Mouse (Mus musculus) spleen, postnatal 36 days (tissue): Measurements from ENCODE around the gene Creb5.

ENCODE experiments used
- DNase-seq, 2 experiments: peaks; one replicate each; pipeline ENCODE4 v3.0.0; 2022; ENCODE audit warnings: low spot score in 2 of 2, mixed read lengths in 1 of 2

Gene Creb5

DNA sequence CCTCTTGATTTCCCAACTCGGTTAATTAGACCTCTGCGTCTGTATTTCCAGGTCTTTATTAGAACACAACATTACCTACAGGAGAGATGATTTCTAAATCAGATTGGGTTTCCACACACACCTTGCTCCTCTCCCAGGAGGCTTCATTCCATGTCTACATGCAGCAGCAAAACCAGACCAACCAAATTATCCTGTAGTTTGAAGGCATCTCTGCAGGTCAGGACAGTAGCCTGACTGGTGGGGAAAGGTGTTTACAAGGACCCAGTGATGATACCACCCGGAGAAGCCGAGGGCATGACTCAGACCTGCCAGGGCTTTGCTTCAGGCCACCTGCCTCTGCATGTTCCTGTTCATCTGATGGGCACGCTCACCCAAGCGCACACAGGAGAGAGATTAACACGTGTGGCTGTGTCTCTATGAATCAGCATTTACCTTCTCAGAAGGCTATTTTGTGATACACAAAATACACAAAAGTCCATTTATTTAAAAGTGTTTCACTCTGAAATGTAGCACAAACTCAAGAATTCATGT, 355.8 kb downstream of the Creb5 start:
- DNase-seq: no peak

DNA sequence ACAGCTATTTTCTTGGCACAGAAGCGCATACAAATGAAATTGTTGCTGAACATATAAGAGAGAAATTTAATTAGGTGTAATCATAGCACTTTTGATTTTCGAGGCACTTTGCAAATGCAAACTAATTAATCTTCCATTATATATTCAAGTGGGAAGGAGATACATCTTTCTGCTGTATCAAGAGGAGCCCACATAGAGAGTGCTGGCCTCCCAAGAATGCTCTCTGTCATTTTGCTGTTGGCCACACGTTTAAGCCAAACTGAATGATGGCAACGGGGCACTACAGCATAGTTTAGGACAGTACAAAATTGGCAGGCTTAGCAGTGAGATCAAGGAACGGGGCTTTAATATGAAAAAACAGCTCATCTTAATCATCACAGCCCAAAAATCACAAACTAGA, 356.4 kb downstream of the Creb5 start:
- no peak for DNase-seq

DNA sequence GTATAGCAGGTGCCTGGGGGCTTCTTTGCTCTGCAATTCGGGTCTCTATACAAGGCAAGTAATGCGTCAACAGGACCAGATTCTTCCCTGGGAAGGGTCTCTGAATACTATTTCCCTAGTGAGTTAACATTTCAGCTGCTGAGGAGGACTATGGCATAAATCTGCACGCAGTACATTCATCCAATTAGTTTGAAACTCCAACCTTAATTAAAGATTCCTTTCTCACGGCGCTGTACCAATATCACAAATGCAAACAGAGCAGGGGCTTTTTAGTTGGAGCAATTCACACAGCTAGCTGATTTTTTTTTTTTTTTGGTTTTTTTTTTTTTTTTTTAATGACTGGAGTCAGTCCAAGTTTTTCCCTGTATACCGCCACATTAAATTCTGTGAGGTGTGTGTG, 357.0 kb downstream of the Creb5 start:
- no peak for DNase-seq

DNA sequence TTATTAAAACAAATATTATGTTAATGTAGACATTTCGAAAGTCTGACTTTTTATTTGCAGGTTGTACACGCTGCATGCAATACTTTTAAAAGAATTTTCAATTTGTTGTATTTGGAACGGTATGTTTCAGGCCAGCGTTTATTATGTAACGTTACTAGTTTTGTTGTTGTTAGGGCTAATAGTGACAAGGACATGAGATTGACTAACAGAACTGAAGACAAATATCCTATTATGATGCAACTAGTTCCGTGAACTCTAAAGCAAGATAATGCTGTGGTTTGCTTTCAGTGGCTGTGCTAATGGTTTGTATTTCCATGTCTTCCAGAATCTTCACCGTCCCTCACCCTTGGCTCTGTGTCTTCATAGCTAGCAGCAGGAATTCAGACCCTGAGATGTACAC, 357.9 kb downstream of the Creb5 start:
- DNase-seq: no peak

DNA sequence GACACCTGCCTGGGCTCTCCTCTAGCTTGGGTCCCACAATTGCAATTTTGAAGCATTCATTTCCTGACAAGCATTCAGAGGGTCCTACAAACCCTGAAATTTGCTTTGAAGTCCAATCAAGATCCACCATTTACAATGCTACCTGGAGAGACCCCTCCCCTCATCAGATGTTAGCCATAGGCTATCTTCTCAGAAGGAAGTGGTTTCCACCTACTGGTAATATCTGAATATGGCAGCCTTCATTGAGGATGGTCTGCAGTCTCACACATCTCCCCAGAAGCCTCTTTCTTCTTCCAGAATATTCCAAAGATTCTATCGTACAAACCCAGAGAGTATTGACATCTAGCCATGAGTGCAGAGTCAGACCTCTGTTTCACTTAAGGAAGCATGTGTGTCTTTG, 362.7 kb downstream of the Creb5 start:
- DNase-seq: no peak

DNA sequence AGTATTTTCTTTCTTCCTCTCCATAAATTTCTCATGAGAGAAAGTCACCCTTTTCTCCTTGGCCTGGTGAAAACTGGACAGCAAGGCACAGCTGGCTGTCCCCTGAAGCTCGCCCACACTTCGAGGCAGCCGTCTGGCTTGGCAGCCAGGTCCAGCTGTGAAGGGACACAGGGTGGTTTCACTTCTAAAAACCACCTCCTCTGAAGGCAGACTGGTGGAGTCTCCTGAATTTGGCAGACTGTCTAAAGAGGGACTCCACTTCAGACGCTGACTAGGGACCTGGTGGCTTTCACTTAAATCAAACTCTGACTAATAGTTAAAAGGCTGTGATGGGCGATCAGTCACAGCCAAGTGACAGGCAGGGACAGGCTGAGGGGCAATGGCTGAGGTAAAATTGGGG, 365.6 kb downstream of the Creb5 start:
- DNase-seq: no peak

DNA sequence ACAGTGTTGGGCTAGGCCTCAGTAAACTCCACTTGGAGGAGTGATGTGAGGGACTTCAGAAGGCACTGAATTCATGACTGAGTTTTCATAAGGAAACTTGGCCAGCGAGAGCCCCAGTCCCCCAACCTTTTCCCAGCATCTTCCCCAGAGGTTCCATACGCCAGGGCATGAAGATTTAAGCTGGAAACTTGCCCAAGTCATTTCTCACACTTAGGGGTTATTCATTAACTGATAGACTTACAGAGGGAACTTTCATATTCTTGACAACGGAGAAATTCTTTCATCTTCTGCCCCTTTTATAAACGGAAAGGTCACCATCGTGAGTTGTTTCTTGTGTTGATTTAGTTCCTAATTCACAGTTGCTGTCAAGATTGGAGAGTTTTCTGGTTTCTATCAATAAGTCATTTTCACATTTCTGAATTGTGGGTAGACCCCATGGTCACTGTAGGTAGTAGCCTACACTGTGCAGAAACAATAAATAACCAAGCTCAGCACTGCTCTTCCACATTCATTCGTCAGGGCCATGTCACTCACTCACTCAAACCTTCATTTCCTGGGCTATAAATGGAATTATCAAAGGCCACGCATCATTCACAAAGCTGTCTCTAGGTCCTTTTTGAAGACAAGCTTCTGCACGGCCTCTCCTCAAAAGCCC, 366.8 kb downstream of the Creb5 start:
- DNase-seq: no peak

DNA sequence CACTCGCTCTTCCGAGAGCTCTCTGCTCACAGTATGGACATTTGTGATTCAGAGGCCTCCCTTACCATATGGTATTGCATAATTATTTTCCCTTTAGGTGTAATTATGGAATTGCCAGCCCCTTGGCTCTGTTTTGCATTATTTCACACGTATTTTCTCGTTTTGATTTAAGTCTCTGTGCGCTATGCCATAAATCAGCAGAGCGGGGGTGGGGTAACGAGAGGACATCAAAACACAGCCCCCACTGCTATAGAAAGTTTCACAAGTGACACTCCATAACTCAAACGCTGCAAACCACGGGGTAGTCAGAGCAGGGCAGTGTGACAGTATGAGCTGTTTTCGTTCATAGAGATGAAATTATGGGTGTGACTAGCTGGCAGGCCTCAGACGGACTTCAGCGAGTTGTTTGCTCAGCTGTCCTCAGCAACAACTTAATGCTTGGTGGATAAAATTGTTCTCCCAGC, 367.3 kb downstream of the Creb5 start:
- DNase-seq: no peak

DNA sequence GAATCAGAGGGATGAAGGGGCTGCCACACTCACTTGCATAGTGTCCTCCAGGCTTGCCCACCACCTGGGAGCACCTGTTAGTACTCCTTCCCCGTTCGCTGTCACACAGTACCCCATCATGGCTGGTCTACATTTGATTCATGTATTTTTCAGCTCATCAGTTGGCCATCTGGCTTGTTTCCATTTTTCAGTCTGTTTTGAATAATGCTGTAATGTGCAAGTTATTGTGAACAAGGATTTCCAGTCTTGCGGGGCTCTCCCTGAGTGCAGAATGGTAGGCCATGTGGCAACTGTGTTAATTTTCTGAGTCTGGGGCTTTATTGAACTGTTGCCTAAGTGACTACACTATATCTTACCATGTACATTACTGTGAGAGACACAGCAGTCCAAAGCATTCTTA, 369.4 kb downstream of the Creb5 start:
- no peak for DNase-seq

DNA sequence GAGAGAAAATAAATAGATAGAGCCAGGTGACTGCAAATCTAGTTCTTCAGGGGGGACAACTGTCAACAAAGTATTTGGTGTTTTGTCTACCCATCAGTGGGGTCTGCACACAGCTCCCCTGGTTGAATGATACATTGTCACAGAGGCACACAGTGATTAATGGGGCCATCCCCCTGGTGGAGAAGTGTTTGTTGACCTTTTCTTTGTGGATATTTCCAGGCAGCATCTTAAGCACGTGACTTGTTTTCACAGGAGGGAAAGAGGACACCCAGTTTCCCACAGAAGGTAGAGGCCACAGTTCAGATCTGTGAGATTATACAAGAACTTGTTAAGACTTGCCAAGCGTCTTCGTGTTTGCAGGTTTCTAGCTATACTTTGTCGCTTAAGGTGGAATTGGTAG, 370.4 kb downstream of the Creb5 start:
- no peak for DNase-seq

DNA sequence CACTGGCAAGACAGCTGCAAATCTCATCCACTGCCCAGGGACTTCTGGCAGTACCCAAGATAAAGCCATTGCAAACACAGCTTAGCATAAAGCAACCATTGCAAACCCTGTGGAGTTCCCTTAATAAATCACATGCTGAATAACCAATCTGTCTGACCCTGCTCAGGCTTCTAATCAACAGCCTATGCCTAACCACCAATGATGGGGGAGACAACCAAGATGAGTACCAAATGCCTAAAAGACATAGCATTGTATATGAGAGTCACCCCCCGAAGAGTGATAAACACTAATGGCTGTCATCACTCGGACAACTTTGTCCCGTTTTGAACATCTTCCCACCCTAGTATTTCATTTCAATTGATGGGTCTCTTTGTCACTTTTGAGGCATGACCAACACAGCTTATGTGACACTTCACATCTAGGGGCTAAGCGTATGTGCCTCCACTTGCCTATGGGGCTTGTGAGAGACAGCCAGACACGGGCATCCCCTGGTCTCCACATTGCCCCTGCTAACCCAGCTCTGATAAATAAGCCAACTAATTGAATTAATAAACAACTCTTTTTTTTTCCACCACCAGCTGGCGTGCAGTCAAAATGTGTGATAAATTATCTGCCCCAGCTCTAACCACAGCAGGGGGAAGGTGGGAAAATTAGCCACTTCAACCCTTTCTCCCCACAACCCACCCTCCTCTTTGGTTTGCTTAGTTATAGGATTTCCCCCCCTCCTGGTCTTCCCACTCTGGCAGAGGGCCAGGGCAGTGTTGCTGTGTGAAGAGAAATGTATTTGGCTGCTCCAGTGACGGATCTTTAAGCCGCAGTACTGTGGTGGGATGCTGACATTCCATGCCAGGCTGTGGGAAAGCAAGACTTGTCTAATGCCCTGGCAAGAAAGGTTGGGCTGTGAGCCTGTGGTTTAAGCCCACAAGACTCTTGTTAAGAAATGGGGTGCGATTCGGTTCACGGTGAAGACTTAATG, 376.1 kb downstream of the Creb5 start:
- no peak for DNase-seq

DNA sequence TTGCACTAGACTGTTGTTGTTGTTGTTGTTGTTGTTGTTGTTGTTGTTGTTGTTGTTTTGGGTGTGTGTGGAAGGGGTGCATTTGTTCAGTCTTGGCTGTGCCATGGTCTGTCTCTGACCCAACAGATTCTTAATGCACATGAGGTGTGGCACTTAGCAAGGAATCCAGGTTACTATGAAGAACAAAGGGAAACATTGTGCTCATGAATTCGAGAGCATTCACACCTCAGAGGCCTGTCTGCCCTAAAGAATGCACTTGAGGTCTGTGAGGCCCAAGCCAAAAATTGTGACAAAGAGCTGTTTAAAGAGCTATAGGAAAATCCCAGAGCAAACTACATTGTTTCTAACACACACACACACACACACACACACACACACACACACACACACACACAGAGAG, 377.7 kb downstream of the Creb5 start:
- DNase-seq: no peak

DNA sequence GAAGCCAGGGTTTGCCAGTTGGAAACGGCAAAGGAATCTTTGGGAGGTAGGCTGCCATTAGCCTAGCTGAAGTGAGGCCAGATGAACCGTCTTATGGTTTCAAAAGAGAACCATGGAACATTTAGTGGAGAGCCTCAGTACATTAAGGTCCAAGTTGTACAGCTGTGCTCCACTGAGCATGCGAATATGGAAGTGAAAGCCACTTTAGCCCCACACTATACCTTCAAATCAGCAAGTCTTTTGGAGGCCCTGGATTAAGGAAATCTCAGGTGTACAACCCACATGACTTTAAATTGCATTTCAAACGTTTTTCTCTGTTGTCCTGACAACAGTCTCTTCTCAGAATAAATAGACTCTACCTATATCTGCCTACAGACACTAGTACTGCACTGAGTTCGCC, 379.4 kb downstream of the Creb5 start:
- DNase-seq: no peak

DNA sequence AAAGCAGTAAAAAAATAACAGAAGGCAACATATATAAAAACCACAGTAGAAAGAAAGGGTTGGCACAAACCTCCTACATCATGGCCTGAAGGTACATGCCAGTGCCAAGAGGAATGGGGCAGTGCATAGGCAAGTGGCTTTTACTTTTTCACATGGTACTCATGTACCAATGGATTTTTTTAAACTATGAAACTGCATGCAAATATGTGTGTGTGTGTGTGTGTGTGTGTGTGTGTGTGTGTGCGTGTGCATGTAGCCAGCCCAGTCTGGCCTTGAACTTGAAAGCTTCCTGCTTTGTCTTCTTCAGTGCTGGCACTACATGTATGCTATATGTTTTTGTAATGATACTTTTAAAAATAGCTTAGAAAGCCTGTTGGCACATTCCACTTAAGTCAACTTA, 391.2 kb downstream of the Creb5 start:
- no peak for DNase-seq

DNA sequence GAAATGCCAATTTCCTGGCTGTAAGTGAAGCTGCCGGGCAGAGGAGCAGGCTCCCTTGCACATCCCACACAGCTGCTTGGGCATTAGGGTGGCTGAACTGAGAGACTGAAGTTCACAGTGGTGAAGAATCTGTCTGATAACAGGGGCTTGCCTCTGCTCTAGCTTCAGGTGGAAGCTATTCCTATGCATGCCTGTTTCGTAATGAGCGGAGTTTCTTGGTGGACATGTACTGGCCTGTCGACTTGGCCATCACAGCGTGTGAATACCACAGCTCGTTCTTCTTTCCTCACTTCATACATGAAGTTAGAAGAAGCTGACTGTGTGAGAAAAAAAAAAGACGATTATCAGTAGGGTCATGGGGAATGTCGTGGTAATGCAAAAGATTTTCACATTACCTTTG, 393.0 kb downstream of the Creb5 start:
- DNase-seq: no peak

DNA sequence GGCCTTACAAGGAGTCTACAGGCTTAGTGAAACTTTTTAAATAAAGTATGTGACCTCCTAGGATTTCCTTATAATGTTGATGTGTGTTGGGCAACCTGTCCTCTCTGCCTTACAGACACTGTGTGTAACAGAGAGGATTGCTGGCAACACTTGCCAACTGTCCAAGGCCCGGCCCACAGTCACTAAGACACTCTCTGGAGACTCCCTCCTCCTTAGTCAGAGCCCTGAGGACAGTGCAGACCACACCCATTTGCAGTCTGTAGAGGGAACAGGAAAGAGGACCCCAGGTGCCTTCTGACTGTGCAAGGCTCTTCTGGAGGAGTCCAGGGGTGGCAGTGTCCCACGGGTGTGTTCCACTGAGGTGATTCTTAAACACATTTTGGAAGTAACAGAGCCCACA, 397.3 kb downstream of the Creb5 start:
- DNase-seq: no peak

DNA sequence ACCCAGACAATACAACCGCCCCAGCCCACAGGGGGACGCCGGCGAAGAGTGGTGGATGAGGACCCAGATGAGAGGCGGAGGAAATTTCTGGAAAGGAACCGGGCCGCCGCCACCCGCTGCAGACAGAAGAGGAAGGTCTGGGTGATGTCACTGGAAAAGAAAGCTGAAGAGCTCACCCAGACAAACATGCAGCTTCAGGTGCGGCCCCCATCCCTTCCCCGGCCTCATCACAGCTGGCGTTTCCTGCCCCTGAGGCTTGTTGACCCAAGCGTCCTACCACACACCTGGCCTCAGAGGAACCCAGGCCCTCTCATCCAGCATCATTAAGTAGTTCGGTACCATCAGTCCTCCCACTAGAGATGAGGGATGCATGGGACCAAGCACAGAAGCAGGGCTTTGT, 398.3 kb downstream of the Creb5 start:
- DNase-seq: no peak

DNA sequence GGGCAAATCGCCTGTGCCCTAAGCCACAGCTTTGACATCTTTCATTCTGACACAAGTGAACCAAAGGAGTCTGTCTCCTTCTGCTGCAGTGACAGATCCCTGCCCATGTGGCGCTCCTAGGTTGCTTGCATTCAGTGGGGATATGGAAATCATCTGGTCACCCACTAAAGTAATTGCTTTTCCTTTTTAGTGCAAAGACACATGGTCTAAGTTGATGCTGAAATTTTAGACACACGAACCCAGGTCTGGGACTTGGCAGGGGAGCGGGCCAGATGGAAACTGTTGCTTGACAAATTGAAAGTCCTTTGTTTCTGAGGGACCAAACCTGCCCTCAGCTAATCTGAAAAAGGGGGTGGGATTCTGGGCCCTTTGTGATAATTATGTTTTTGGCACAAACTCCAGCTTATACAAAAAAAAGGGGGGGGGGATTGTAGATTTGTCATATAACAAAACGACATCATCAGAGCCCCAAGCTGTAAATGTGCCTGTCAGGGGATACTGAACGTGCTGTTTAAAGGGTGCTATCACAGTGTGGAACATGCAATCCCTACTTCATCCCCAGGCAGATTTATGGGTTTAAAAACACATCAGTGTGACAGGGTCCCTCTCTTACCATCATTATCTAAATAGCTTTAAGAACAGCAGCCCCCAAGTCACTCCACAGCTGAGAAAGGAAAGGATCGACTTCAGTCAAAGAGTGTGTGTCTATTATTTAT, 401.9 kb downstream of the Creb5 start:
- no peak for DNase-seq

DNA sequence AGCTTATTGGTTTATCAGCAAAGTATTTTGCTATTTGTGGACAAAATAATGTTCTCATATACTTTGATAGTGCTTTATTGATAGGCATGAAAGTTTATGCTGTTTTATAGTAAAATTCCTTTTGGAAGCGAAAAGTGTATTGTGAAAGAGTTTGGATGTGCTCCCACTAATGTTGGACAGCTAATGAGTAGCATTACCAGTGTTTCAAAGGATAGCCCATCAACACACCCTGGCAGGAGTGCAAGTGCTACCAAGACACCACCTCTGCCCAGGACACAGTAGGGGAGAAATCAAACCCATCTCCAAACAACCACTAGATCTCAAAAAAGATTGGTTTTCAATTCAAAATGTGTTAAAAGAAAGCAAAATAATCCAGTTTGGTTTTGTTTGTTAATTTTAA, 403.9 kb downstream of the Creb5 start:
- no peak for DNase-seq

DNA sequence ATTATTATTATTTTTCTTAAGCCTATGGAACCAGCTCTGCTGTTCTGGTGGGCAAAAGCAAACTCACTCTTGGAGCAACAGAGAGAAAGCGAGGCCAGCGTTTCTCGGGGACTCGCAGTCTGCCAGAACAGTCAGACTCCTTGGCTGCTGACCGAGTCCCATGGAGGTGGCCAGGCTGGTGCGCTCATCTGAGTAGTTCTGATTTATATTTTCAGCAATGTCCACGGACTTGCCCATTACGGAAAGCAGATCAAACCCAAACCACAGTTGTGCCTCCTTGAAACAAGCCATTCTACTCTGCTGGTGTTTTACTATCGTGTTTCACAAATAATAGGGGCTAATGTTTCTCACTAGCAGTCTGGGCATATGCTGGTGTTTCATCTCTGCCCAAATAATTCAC, 408.1 kb downstream of the Creb5 start:
- DNase-seq: no peak

DNA sequence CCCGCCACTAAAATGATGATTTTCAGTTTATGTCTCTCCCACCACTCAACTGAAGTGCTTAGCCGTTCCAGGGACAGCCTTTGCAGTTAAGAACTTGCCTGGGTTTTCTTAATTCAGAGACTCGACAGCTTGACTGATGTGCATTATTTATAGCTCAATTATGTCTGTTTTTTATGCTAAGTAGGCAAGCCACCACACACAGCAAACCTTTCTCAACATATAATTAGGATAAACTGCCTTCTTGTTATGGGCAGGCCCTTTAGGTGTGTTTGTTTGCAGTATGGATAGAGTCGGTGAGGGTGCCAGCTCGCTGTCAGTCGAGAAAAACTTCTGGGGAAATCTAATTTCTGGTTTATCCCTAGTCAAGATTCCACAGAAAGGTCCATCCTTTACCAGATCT, 409.4 kb downstream of the Creb5 start:
- DNase-seq: no peak

DNA sequence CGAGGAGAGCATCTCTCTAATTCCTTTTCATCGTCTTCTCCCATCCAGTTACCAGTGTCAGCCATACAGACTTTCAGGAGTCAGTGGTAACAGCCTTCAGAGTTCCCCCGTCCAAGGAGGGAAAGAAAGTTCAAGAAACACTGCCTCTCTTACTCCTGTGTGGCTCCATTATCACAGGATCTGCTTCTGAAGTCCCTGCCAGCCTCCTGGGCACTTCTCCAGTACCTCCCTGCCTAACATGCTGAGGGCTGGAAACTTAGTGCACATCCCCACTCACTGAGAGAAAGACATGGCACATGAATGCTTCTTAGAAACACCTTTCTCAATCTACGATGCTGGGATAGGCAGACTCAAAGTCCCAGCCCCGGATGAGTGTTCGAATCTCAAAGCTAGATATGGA, 409.9 kb downstream of the Creb5 start:
- no peak for DNase-seq
